Mouse (Mus musculus) MEL (cell line): ENCODE measurements around the gene Hrh2. TPM values are rescaled to one million over a fixed set of nuclear protein-coding genes. Genes with fewer than 3 reads are reported as not detected.

Experiments used
- DNase-seq: peaks from one replicate; pipeline ENCODE4 v3.0.0; 2011; ENCODE audit warnings: low read depth, low spot score
- H3K27ac ChIP-seq: 2 replicates; pipeline ENCODE4 v1.5.1; 2012; ENCODE audit warnings: low read depth, mild to moderate bottlenecking, control low read depth, low read length, moderate library complexity; ENCODE audit not compliant: control insufficient read depth
- H3K27me3 ChIP-seq, 2 experiments: fragments of 150-350 bp in 1 of 2; sonication (generic) in 1 of 2; 2 replicates each; pipeline ENCODE4 v1.6.1; 2012; ENCODE audit warnings: low read length in 2 of 2, mild to moderate bottlenecking in 2 of 2, improper control_type of control experiment in 1 of 2, moderate library complexity in 1 of 2; ENCODE audit not compliant: insufficient read depth in 2 of 2, control insufficient read depth in 1 of 2
- H3K36me3 ChIP-seq, 2 experiments: 2 replicates each; pipeline ENCODE4 v1.6.1; 2012 to 2014; ENCODE audit warnings: low read length in 2 of 2, improper control_type of control experiment in 1 of 2, inconsistent platforms in 1 of 2, mild to moderate bottlenecking in 1 of 2; ENCODE audit not compliant: insufficient read depth in 2 of 2, control insufficient read depth in 1 of 2
- H3K4me1 ChIP-seq, 2 experiments: fragments of 150-350 bp in 1 of 2; sonication (generic) in 1 of 2; 2 replicates each; pipeline ENCODE4 v1.6.1; 2012; ENCODE audit warnings: low read length in 2 of 2, improper control_type of control experiment in 1 of 2, mild to moderate bottlenecking in 1 of 2; ENCODE audit not compliant: insufficient read depth in 2 of 2, control insufficient read depth in 1 of 2
- H3K4me3 ChIP-seq, 2 experiments: fragments of 150-350 bp in 1 of 2; sonication (generic) in 1 of 2; 2 replicates each; pipeline ENCODE4 v1.5.1; 2012; ENCODE audit warnings: low read depth in 2 of 2, low read length in 2 of 2, mild to moderate bottlenecking in 2 of 2, moderate library complexity in 2 of 2, control low read depth in 1 of 2, improper control_type of control experiment in 1 of 2; ENCODE audit not compliant: control insufficient read depth in 1 of 2, insufficient read depth in 1 of 2
- H3K79me2 ChIP-seq: 2 replicates; pipeline ENCODE4 v1.6.1; 2012; ENCODE audit warnings: mild to moderate bottlenecking, low read length, moderate library complexity; ENCODE audit not compliant: control insufficient read depth, poor library complexity, insufficient read depth
- H3K9ac ChIP-seq: 2 replicates; pipeline ENCODE4 v1.6.1; 2012; ENCODE audit warnings: low read depth, mild to moderate bottlenecking, control low read depth, low read length, moderate library complexity; ENCODE audit not compliant: control insufficient read depth, poor library complexity, severe bottlenecking
- H3K9me3 ChIP-seq: fragments of 150-350 bp; sonication (generic); replicated peaks from 2 replicates; pipeline ENCODE4 v1.6.1; 2012; ENCODE audit warnings: mild to moderate bottlenecking, low read length, improper control_type of control experiment, moderate library complexity; ENCODE audit not compliant: insufficient read depth
- BHLHE40 ChIP-seq: IDR thresholded peaks from 2 replicates; pipeline ENCODE4 v1.6.1; 2012; ENCODE audit warnings: low read depth, mild to moderate bottlenecking, inconsistent platforms, low read length, improper control_type of control experiment, borderline replicate concordance
- CTCF ChIP-seq, 3 experiments: IDR thresholded peaks in 2 of 3; conservative IDR thresholded peaks in 1 of 3; 2 replicates each; pipeline ENCODE4 v1.5.1; 2011 to 2012; ENCODE audit warnings: low read length in 3 of 3, low read depth in 2 of 3, mild to moderate bottlenecking in 2 of 3, improper control_type of control experiment in 1 of 3, inconsistent platforms in 1 of 3, mixed read lengths in 1 of 3, moderate library complexity in 1 of 3; ENCODE audit not compliant: control insufficient read depth in 1 of 3, insufficient read depth in 1 of 3, poor library complexity in 1 of 3, severe bottlenecking in 1 of 3
- ELF1 ChIP-seq: IDR thresholded peaks from 2 replicates; pipeline ENCODE4 v1.6.1; 2014; ENCODE audit warnings: low read depth, mild to moderate bottlenecking, inconsistent platforms, low read length, improper control_type of control experiment, moderate library complexity
- EP300 ChIP-seq, 2 experiments: IDR thresholded peaks; 2 replicates each; pipeline ENCODE4 v1.6.1; 2011; ENCODE audit warnings: improper control_type of control experiment in 2 of 2, low read length in 2 of 2, low read depth in 1 of 2, mild to moderate bottlenecking in 1 of 2
- ETS1 ChIP-seq: IDR thresholded peaks from 2 replicates; pipeline ENCODE4 v1.6.1; 2012; ENCODE audit warnings: low read depth, mild to moderate bottlenecking, inconsistent platforms, low read length, improper control_type of control experiment, moderate library complexity
- JUND ChIP-seq: IDR thresholded peaks from 2 replicates; pipeline ENCODE4 v1.6.1; 2011; ENCODE audit warnings: low read depth, mild to moderate bottlenecking, improper control_type of control experiment, low read length
- KAT2A ChIP-seq: conservative IDR thresholded peaks from 2 replicates; pipeline ENCODE4 v1.6.1; 2012; ENCODE audit warnings: low read depth, low read length, improper control_type of control experiment, inconsistent platforms
- MXI1 ChIP-seq: IDR thresholded peaks from 2 replicates; pipeline ENCODE4 v1.6.1; 2011; ENCODE audit warnings: mild to moderate bottlenecking, low read depth, low read length, improper control_type of control experiment
- MYB ChIP-seq: IDR thresholded peaks from 2 replicates; pipeline ENCODE4 v1.6.1; 2011; ENCODE audit warnings: mild to moderate bottlenecking, low read depth, low read length, improper control_type of control experiment
- MYC ChIP-seq: IDR thresholded peaks from 2 replicates; pipeline ENCODE4 v1.6.1; 2011; ENCODE audit warnings: low read depth, mild to moderate bottlenecking, low read length, improper control_type of control experiment, moderate library complexity
- NRF1 ChIP-seq: IDR thresholded peaks from 2 replicates; pipeline ENCODE4 v1.6.1; 2014; ENCODE audit warnings: low read depth, mild to moderate bottlenecking, inconsistent platforms, low read length, improper control_type of control experiment, moderate library complexity; ENCODE audit not compliant: poor library complexity, insufficient read depth, severe bottlenecking
- POLR2A ChIP-seq, 2 experiments: IDR thresholded peaks; 2 replicates each; pipeline ENCODE4 v1.6.1; 2011 to 2012; ENCODE audit warnings: low read length in 2 of 2, mild to moderate bottlenecking in 2 of 2, control low read depth in 1 of 2, improper control_type of control experiment in 1 of 2, low read depth in 1 of 2, moderate library complexity in 1 of 2; ENCODE audit not compliant: control insufficient read depth in 1 of 2, insufficient read depth in 1 of 2, poor library complexity in 1 of 2
- POLR2AphosphoS2 ChIP-seq: IDR thresholded peaks from 2 replicates; pipeline ENCODE4 v1.6.1; 2011; ENCODE audit warnings: low read length, improper control_type of control experiment
- POLR2AphosphoS5 ChIP-seq: IDR thresholded peaks from 2 replicates; pipeline ENCODE4 v1.6.1; 2012; ENCODE audit warnings: low read depth, borderline replicate concordance, mild to moderate bottlenecking, inconsistent platforms, low read length, moderate library complexity, mixed read lengths
- RAD21 ChIP-seq: IDR thresholded peaks from 2 replicates; pipeline ENCODE4 v1.6.1; 2011; ENCODE audit warnings: mild to moderate bottlenecking, low read depth, low read length, improper control_type of control experiment
- RCOR1 ChIP-seq: IDR thresholded peaks from 2 replicates; pipeline ENCODE4 v1.6.1; 2012; ENCODE audit warnings: low read depth, mild to moderate bottlenecking, inconsistent platforms, low read length, improper control_type of control experiment
- SIN3A ChIP-seq: IDR thresholded peaks from 2 replicates; pipeline ENCODE4 v1.6.1; 2012; ENCODE audit warnings: low read length, improper control_type of control experiment, inconsistent platforms
- SMC3 ChIP-seq: IDR thresholded peaks from 2 replicates; pipeline ENCODE4 v1.6.1; 2011; ENCODE audit warnings: low read depth, low read length, improper control_type of control experiment
- TAL1 ChIP-seq: IDR thresholded peaks from 2 replicates; pipeline ENCODE4 v1.6.1; 2012; ENCODE audit warnings: mild to moderate bottlenecking, inconsistent platforms, low read length, moderate library complexity, mixed read lengths
- UBTF ChIP-seq: IDR thresholded peaks from 2 replicates; pipeline ENCODE4 v1.6.1; 2012; ENCODE audit warnings: low read depth, mild to moderate bottlenecking, inconsistent platforms, low read length, improper control_type of control experiment, moderate library complexity, borderline replicate concordance; ENCODE audit not compliant: insufficient read depth
- USF1 ChIP-seq: IDR thresholded peaks from 2 replicates; pipeline ENCODE4 v1.6.1; 2014; ENCODE audit warnings: low read depth, mild to moderate bottlenecking, inconsistent platforms, low read length, improper control_type of control experiment, moderate library complexity
- ZKSCAN1 ChIP-seq: IDR thresholded peaks from 2 replicates; pipeline ENCODE4 v1.6.1; 2012; ENCODE audit warnings: low read depth, mild to moderate bottlenecking, inconsistent platforms, low read length, improper control_type of control experiment, moderate library complexity
- ZNF384 ChIP-seq: IDR thresholded peaks from 2 replicates; pipeline ENCODE4 v1.6.1; 2012; ENCODE audit warnings: low read depth, mild to moderate bottlenecking, inconsistent platforms, low read length, improper control_type of control experiment
- polyA plus RNA-seq, 2 experiments: library from polyadenylated mRNA; stranded (reverse) in 1 of 2; unstranded in 1 of 2; fragments of >175 nt in 1 of 2; fragments of >200 nt in 1 of 2; gene quantifications; 2 replicates each; pipeline versions ENCODE4 v1.2.1 to v1.2.4; 2012; ENCODE audit warnings: low replicate concordance in 2 of 2, low read depth in 1 of 2; ENCODE audit not compliant: insufficient read length in 2 of 2, insufficient read depth in 1 of 2, missing spikeins in 1 of 2
- total RNA-seq: library from RNA; depleted of rRNA; stranded (reverse); fragments of 300-350 nt; gene quantifications from 2 replicates; pipeline ENCODE4 v1.2.3, GENCODE M21; 2012

Gene Hrh2
- total and polyA plus RNA-seq, 3 experiments = 0.07 TPM; not detected in 2

DNA sequence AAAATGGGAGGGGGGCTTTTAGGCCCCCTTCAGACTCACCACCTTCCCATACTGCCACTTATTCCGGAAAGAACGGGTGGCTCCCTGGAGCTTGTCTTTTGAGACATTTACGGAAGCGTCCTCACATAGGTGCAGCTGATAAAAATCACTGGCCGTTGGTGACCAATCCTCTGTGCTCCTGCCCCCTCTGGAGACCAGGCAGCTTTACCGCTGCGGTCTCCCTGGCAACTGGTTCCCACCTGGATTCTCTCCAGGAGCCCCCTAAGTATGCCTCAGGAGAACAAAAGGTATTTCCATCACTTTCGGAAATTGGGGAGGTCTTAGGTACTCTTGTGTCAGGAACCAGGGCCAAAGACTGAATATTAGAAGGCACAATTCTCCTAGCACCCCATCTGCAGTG lies 89.7 kb downstream of the Hrh2 start:
- H3K36me3 ChIP-seq = no peaks in the 10 kb centered on the region
- no peak overlapping the region for H3K9ac ChIP-seq
- DNase-seq = no peak
- H3K4me1 ChIP-seq = no peaks in the 10 kb centered on the region
- H3K4me3 ChIP-seq = no peak overlapping the region
- H3K27me3 ChIP-seq = peaks cover 0 to 3% of the 10 kb centered on the region in 2 experiments; a peak in 2 of 4 replicates
- H3K79me2 ChIP-seq = no peaks in the 10 kb centered on the region
- TF ChIP-seq ZNF384 = no peak
- no peak for TF ChIP-seq MYC
- TF ChIP-seq BHLHE40 = no peak
- no peak for TF ChIP-seq POLR2AphosphoS2
- no peak for TF ChIP-seq ZKSCAN1
- TF ChIP-seq USF1 = no peak
- no peak for TF ChIP-seq EP300 (IDR thresholded peaks at IDR 0.05; ENCODE audit: low read depth in 1 of 2, low read length in 2 of 2)
- TF ChIP-seq JUND = no peak
- TF ChIP-seq SIN3A = no peak
- no peak for TF ChIP-seq POLR2A (IDR thresholded peaks at IDR 0.05; ENCODE audit: control insufficient read depth in 1 of 2, insufficient read depth in 1 of 2, low read depth in 1 of 2, low read length in 2 of 2, poor library complexity in 1 of 2)
- no peak for TF ChIP-seq MYB
- no peak for TF ChIP-seq ELF1
- H3K27ac ChIP-seq = no peak overlapping the region
- H3K9me3 ChIP-seq = no peaks in the 10 kb centered on the region

DNA sequence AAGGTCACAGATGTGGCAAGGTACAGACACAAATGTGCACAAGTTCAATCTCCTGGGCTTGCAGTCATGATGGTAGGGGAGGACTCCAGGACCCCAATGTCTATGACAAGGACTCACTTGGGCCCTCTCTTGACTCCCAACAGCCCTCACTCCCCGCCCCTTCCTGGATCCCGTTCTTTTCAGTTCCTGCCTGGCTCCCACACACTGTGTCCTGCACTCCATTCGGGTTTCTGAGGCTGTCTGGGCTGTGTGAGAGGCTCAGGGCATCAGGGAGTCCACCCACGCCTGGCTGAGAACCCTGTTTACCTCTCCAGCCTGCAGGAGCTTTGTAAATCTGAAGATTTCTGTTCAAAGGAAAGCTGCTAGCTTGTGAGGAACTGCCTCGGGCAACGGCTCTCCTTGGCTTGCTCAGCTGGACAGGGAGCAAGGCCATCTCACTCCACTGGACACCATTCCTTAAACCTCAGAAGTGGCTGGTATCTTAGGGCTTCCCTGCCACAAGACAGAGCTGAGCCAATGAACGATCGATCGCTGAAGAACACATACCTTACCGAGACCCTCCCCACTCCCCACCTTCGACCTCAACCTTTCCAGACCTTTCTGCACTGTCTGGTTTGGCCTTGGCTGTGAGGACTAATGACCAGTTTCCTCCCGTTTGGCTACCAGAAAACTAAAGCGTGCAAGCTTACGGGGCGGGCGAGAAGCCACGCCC lies 90.4 kb downstream of the Hrh2 start:
- no peak for TF ChIP-seq BHLHE40
- TF ChIP-seq UBTF = no peak
- TF ChIP-seq SMC3 = no peak
- TF ChIP-seq ETS1 = no peak
- no peak for TF ChIP-seq ZKSCAN1
- TF ChIP-seq ELF1 = no peak
- TF ChIP-seq MXI1 = no peak
- TF ChIP-seq POLR2AphosphoS5 = no peak
- TF ChIP-seq NRF1 = no peak
- TF ChIP-seq KAT2A = no peak
- no peak for TF ChIP-seq TAL1
- no peak for TF ChIP-seq RAD21
- TF ChIP-seq CTCF (IDR thresholded peaks at IDR 0.05 in 2 of 3, conservative IDR thresholded peaks at IDR 0.05 in 1 of 3; ENCODE audit: control insufficient read depth in 1 of 3, insufficient read depth in 1 of 3, low read depth in 2 of 3, low read length in 3 of 3, poor library complexity in 1 of 3, severe bottlenecking in 1 of 3) = no peak
- TF ChIP-seq SIN3A = no peak
- no peak for TF ChIP-seq EP300 (IDR thresholded peaks at IDR 0.05; ENCODE audit: low read depth in 1 of 2, low read length in 2 of 2)
- no peak for TF ChIP-seq RCOR1
- H3K4me3 ChIP-seq = no peak overlapping the region
- no peak overlapping the region for H3K27ac ChIP-seq
- H3K9me3 ChIP-seq = no peaks in the 10 kb centered on the region
- no peak overlapping the region for H3K9ac ChIP-seq
- H3K79me2 ChIP-seq = no peaks in the 10 kb centered on the region
- peaks cover 0 to 3% of the 10 kb centered on the region in 2 experiments; a peak in 2 of 4 replicates for H3K27me3 ChIP-seq
- H3K4me1 ChIP-seq = no peaks in the 10 kb centered on the region
- H3K36me3 ChIP-seq = no peaks in the 10 kb centered on the region
- DNase-seq = no peak
